22 mouse cellular contexts compared by ENCODE assay signal in genomic region chr1:51678290-51678928, GRCm38 (mm10).
A peak's percentile ranks its signal among the peaks of the same experiment; 100 is the strongest.
DNase-seq lines count a peak whose midpoint lies in the region; ATAC-seq and TF ChIP-seq lines count a peak whose summit lies in the region.
"Had no signal": no experiment of that assay in that cellular context is flagged by ENCODE, and none has a peak within 500 bp of the region (broad histone marks: within the 10 kb centered on the region; RNA-seq: fewer than 3 reads in every experiment).

No protein-coding gene starts in this region.

- no peaks in the 10 kb centered on the region for H3K9me3 ChIP-seq in lung, embryonic 14.5 days (ENCODE audit: low read depth, low read length)
- H3K9me3 ChIP-seq in embryonic facial prominence, embryonic 11.5 days (replicated peaks; ENCODE audit: control insufficient read depth, low read length), result no peaks in the 10 kb centered on the region
- no peaks in the 10 kb centered on the region for H3K9me3 ChIP-seq in limb, embryonic 14.5 days (ENCODE audit: control insufficient read depth, low read length)
- H3K9me3 ChIP-seq: forebrain, embryonic 15.5 days; lung, embryonic 15.5 days; midbrain, embryonic 12.5 days had no signal

- H3K27ac ChIP-seq in lung, embryonic 14.5 days (ENCODE audit: low read depth), result no peak overlapping the region
- H3K27ac ChIP-seq in embryonic facial prominence, embryonic 11.5 days (replicated peaks; ENCODE audit: low read depth, low read length), result no peak overlapping the region
- no peak overlapping the region for H3K27ac ChIP-seq in limb, embryonic 14.5 days (replicated peaks; ENCODE audit: low read depth, low read length)
- H3K27ac ChIP-seq: forebrain, embryonic 15.5 days; lung, embryonic 15.5 days; midbrain, embryonic 12.5 days had no signal

- no peaks in the 10 kb centered on the region for H3K36me3 ChIP-seq in lung, embryonic 14.5 days (ENCODE audit: insufficient read depth)
- no peaks in the 10 kb centered on the region for H3K36me3 ChIP-seq in embryonic facial prominence, embryonic 11.5 days (replicated peaks; ENCODE audit: control insufficient read depth, insufficient read depth, low read depth, low read length)
- H3K36me3 ChIP-seq in limb, embryonic 14.5 days (ENCODE audit: control insufficient read depth, insufficient read depth, low read length), result no peaks in the 10 kb centered on the region
- H3K36me3 ChIP-seq: forebrain, embryonic 15.5 days; lung, embryonic 15.5 days; midbrain, embryonic 12.5 days had no signal

- H3K9ac ChIP-seq in lung, embryonic 14.5 days, result no peak overlapping the region
- no peak overlapping the region for H3K9ac ChIP-seq in embryonic facial prominence, embryonic 11.5 days (replicated peaks; ENCODE audit: low read length)
- H3K9ac ChIP-seq in limb, embryonic 14.5 days (ENCODE audit: low read depth, low read length, severe bottlenecking), result no peak overlapping the region
- H3K9ac ChIP-seq: forebrain, embryonic 15.5 days; lung, embryonic 15.5 days; midbrain, embryonic 12.5 days had no signal

- H3K4me1 ChIP-seq in lung, embryonic 14.5 days (ENCODE audit: insufficient read depth), result no peaks in the 10 kb centered on the region
- no peaks in the 10 kb centered on the region for H3K4me1 ChIP-seq in embryonic facial prominence, embryonic 11.5 days (ENCODE audit: control insufficient read depth, insufficient read depth, low read length)
- peaks cover 8% of the 10 kb centered on the region; the same call in 1 of the 2 replicates for H3K4me1 ChIP-seq in limb, embryonic 14.5 days (ENCODE audit: control insufficient read depth, insufficient read depth, low read length)
- H3K4me1 ChIP-seq: forebrain, embryonic 15.5 days; lung, embryonic 15.5 days had no signal

- H3K27me3 ChIP-seq in lung, embryonic 14.5 days (ENCODE audit: insufficient read depth, low read length), result no peaks in the 10 kb centered on the region
- no peaks in the 10 kb centered on the region for H3K27me3 ChIP-seq in embryonic facial prominence, embryonic 11.5 days (ENCODE audit: control insufficient read depth, insufficient read depth, low read length)
- H3K27me3 ChIP-seq in limb, embryonic 14.5 days (ENCODE audit: control insufficient read depth, insufficient read depth, low read length), result no peaks in the 10 kb centered on the region
- H3K27me3 ChIP-seq: forebrain, embryonic 15.5 days; lung, embryonic 15.5 days; midbrain, embryonic 12.5 days had no signal

- ATAC-seq in lung, embryonic 14.5 days (ENCODE audit: insufficient read depth), result no peak
- no peak; the same call in 1 of the 2 replicates for ATAC-seq in embryonic facial prominence, embryonic 11.5 days (replicated peaks; ENCODE audit: insufficient number of reproducible peaks, low FRiP score, low TSS enrichment, low read depth)
- peak; percentile 26; the same call in 1 of the 2 replicates for ATAC-seq in limb, embryonic 14.5 days (ENCODE audit: low FRiP score, low read depth)
- ATAC-seq: forebrain, embryonic 15.5 days; hindbrain, embryonic 16.5 days; intestine, embryonic 16.5 days; Patski had no signal

- no peak overlapping the region for H3K4me3 ChIP-seq in lung, embryonic 14.5 days (ENCODE audit: low read depth, low read length)
- no peak overlapping the region for H3K4me3 ChIP-seq in embryonic facial prominence, embryonic 11.5 days (ENCODE audit: low read depth, low read length)
- H3K4me3 ChIP-seq in limb, embryonic 14.5 days (replicated peaks; ENCODE audit: low read length), result no peak overlapping the region
- H3K4me3 ChIP-seq: erythroblast, embryonic 14.5 days; forebrain, embryonic 15.5 days; lung, embryonic 15.5 days; midbrain, embryonic 12.5 days had no signal

- TF ChIP-seq CTCF in lung, embryonic 14.5 days (IDR thresholded peaks at IDR 0.05; ENCODE audit: low read depth), result no peak

- H3K4me2 ChIP-seq in lung, embryonic 14.5 days, result no peak overlapping the region
- no peak overlapping the region for H3K4me2 ChIP-seq in embryonic facial prominence, embryonic 11.5 days (ENCODE audit: low read depth, low read length)
- H3K4me2 ChIP-seq in limb, embryonic 14.5 days (replicated peaks; ENCODE audit: low read depth, low read length, severe bottlenecking), result no peak overlapping the region
- H3K4me2 ChIP-seq: forebrain, embryonic 15.5 days; liver, embryonic 11.5 days; lung, embryonic 15.5 days; midbrain, embryonic 12.5 days had no signal

- DNase-seq in lung, embryonic 14.5 days, result peak; percentile 18
- no peak for DNase-seq in lung, postnatal 14 days
- peak; percentile 26 for DNase-seq in ZHBTc4 (ENCODE audit: low read depth, low spot score)
- DNase-seq in embryonic facial prominence, embryonic 11.5 days (ENCODE audit: low spot score), result peak; percentile 59
- peak; percentile 36 for DNase-seq in limb, embryonic 14.5 days (ENCODE audit: low spot score)
- DNase-seq in layer of hippocampus, postnatal 10 days (ENCODE audit: low spot score in 2 of 2), result no peak
- no peak for DNase-seq in heart, postnatal 25 days (ENCODE audit: low spot score)
- DNase-seq: adrenal gland, postnatal 14 days; cerebellum, adult 11 months; cerebellum, postnatal 10 days; heart, adult 18-20 months; heart, postnatal 4 days; right cerebral cortex, postnatal 4 days; thymus, postnatal 25 days had no signal

- intact Hi-C loops in heart, postnatal 25 days (cut with DNase I), result no loop called here

- TF ChIP-seq POLR2A in limb, embryonic 14.5 days (IDR thresholded peaks at IDR 0.05; ENCODE audit: borderline replicate concordance, extremely low read depth, insufficient read depth, insufficient read length), result no peak

- 46% methylated on average over 6 of the region's 6 CpGs for WGBS in lung, embryonic 14.5 days
- WGBS in embryonic facial prominence, embryonic 11.5 days, result 47% methylated on average over 6 of the region's 6 CpGs
- 30% methylated on average over 6 of the region's 6 CpGs for WGBS in limb, embryonic 14.5 days

Comparison
In these comparisons a context has a peak if more than half of its experiments do, and no peak if none do; other contexts are left out.
1. DNase-seq: peak in lung, embryonic 14.5 days (single experiment), ZHBTc4 (single experiment), embryonic facial prominence, embryonic 11.5 days (single experiment) and limb, embryonic 14.5 days (single experiment); none in lung, postnatal 14 days (single experiment), layer of hippocampus, postnatal 10 days (0 of 2) and heart, postnatal 25 days (single experiment).